Mouse (Mus musculus): ENCODE results near the gene Lmx1a. TPM values are rescaled to one million over a fixed set of nuclear protein-coding genes. Genes with fewer than 3 reads are reported as not detected.

The Lmx1a gene
- polyA plus RNA-seq, 1 experiment, result 0.18 TPM

DNA sequence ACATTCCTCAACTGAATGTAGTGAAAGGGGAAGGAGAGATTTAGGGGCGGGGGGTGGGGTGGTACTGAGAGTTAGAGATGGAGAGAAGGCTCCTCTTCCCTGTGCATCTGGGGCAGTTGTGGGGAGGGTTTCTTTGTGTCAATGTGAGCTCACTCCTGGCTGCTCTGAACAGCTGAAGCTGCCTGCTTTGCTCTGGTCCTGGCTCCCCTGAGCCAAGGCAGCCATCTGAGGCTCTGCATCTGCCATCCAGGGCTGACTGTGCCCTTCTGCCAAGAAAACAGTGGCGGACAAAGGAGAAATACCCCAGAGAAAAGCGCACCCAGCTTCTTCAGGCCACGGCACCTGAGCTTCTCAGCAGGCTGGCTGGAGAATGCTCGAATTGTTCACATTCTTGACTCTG, 199.1 kb downstream of the Lmx1a start:
- Histone ChIP-seq H3K36me3 (ENCODE audit: control insufficient read depth, insufficient read depth, low read length, poor library complexity, severe bottlenecking) (no peaks in the 10 kb centered on the region), H3K4me1 (ENCODE audit: control insufficient read depth, insufficient read depth, low read length) (no peaks in the 10 kb centered on the region), H3K27me3 (ENCODE audit: control insufficient read depth, insufficient read depth, low read length, poor library complexity, severe bottlenecking) (no peaks in the 10 kb centered on the region), H3K9me3 (replicated peaks; ENCODE audit: control insufficient read depth, insufficient read depth, low read length, poor library complexity, severe bottlenecking) (no peaks in the 10 kb centered on the region), H3K9ac (ENCODE audit: low read depth, poor library complexity, severe bottlenecking) (no peak overlapping the region), H3K4me3 (ENCODE audit: low read depth, low read length) (no peak overlapping the region), H3K27ac (ENCODE audit: insufficient read depth, low read length) (no peak overlapping the region)
- TF ChIP-seq EP300 (IDR thresholded peaks at IDR 0.05; ENCODE audit: insufficient read depth, low read depth, low read length), result no peak
- TF ChIP-seq POLR2A (IDR thresholded peaks at IDR 0.05; ENCODE audit: insufficient read depth, low read length), result no peak
- TF ChIP-seq CTCF (IDR thresholded peaks at IDR 0.05; ENCODE audit: low read depth, low read length), result no peak

DNA sequence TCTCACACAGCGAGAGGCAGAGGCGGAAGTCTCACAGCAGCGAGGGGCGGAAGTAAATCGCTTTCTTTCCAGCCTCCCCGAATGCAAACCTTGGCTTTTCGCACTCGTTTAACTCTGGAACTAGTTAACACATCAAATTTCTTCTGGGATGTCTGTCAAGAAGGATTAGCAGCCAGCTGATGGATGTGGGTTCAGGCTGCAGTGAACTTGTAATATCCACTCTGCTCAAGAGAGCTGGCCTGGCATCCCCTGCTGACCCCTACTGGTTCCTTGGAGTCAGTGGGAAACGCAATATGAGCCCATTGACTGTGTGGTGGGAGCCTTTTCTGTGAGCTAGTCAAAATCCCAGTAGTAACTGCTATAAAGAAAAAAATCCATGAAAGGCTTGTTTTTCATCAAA, 199.8 kb downstream of the Lmx1a start:
- H3K4me1 ChIP-seq (ENCODE audit: control insufficient read depth, insufficient read depth, low read length), result no peaks in the 10 kb centered on the region
- 0 out of 2 replicates have a peak overlapping the region, but pooled peaks have one; percentile 19 for H3K4me3 ChIP-seq (ENCODE audit: low read depth, low read length)
- H3K27me3 ChIP-seq (ENCODE audit: control insufficient read depth, insufficient read depth, low read length, poor library complexity, severe bottlenecking), result no peaks in the 10 kb centered on the region
- no peaks in the 10 kb centered on the region for H3K36me3 ChIP-seq (ENCODE audit: control insufficient read depth, insufficient read depth, low read length, poor library complexity, severe bottlenecking)
- no peak overlapping the region for H3K9ac ChIP-seq (ENCODE audit: low read depth, poor library complexity, severe bottlenecking)
- H3K27ac ChIP-seq (ENCODE audit: insufficient read depth, low read length), result no peak overlapping the region
- TF ChIP-seq CTCF (IDR thresholded peaks at IDR 0.05; ENCODE audit: low read depth, low read length) (peak; percentile 60), POLR2A (IDR thresholded peaks at IDR 0.05; ENCODE audit: insufficient read depth, low read length) (no peak)
- H3K9me3 ChIP-seq (replicated peaks; ENCODE audit: control insufficient read depth, insufficient read depth, low read length, poor library complexity, severe bottlenecking), result no peaks in the 10 kb centered on the region

DNA sequence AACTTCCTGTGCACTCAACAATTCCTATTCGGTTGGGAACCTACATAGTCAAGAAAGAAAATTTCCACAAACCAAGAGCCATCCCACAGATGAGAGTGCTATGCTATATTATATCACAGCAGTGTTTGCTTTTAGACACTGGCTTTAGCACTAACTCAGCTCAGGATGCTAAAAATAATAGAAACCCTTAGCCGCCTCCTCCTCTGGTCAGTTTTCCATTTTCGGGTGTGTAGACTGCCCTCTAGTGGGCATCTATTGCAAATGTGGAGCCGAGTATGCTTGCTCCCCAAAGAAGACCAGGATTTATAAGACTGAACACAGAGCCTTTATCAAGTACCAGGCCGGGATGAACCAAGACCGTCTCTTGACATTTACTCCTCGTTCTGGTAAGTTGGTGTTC, 207.2 kb downstream of the Lmx1a start:
- no peak overlapping the region for H3K27ac ChIP-seq (ENCODE audit: insufficient read depth, low read length)
- H3K4me3 ChIP-seq (ENCODE audit: low read depth, low read length), result no peak overlapping the region
- H3K9me3 ChIP-seq (replicated peaks; ENCODE audit: control insufficient read depth, insufficient read depth, low read length, poor library complexity, severe bottlenecking), result no peaks in the 10 kb centered on the region
- no peak overlapping the region for H3K9ac ChIP-seq (ENCODE audit: low read depth, poor library complexity, severe bottlenecking)
- H3K36me3 ChIP-seq (ENCODE audit: control insufficient read depth, insufficient read depth, low read length, poor library complexity, severe bottlenecking), result no peaks in the 10 kb centered on the region
- H3K4me1 ChIP-seq (ENCODE audit: control insufficient read depth, insufficient read depth, low read length), result no peaks in the 10 kb centered on the region
- TF ChIP-seq CTCF (IDR thresholded peaks at IDR 0.05; ENCODE audit: low read depth, low read length), result peak; percentile 35
- no peak for TF ChIP-seq EP300 (IDR thresholded peaks at IDR 0.05; ENCODE audit: insufficient read depth, low read depth, low read length)
- H3K27me3 ChIP-seq (ENCODE audit: control insufficient read depth, insufficient read depth, low read length, poor library complexity, severe bottlenecking), result no peaks in the 10 kb centered on the region

Other genes starting within 250 kb of the Lmx1a start
- not detected in 2 replicates for gene Lrrc52, start 222.5 kb upstream of the Lmx1a start, polyA plus RNA-seq (2011; ENCODE audit: insufficient read depth, insufficient read length, low read depth, missing spikeins)
- gene Rxrg, start 90.9 kb upstream of the Lmx1a start, polyA plus RNA-seq (2011; ENCODE audit: insufficient read depth, insufficient read length, low read depth, missing spikeins), result not detected in 2 replicates

Data from ES-Bruce4 (cell line).